Mouse (Mus musculus): ENCODE data around the gene Plch2. TPM values are rescaled to one million over a fixed set of nuclear protein-coding genes. Genes with fewer than 3 reads are reported as not detected.

The Plch2 gene
- polyA plus RNA-seq, 1 experiment from 2014 or later, result 11.1 TPM

DNA sequence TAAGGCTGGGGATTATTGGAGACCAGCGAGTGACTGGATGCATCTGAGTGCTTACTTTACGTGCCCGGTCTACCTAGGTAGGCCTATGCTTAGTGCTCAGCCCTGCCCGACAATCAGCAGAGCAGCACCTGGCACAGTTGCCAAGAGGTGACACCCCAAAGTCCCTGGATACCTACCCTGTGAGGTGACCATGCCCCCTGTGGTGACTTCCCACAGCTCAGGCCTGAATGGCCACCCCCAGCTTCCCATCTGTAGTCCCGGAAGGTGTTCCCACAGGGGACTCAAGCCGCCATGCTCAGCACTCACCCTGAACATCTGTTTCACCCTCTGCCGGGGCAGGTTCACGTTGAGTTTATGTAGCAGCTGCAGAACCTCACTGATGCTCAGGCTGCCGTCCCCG is 50.3 kb downstream of the Plch2 start:
- Histone ChIP-seq H3K4me2 (no peak overlapping the region), H3K36me3 (no peaks in the 10 kb centered on the region), H3K27ac (no peak overlapping the region), H3K9ac (no peak overlapping the region), H3K27me3 (no peaks in the 10 kb centered on the region), H3K4me1 (no peaks in the 10 kb centered on the region), H3K9me3 (no peaks in the 10 kb centered on the region), H3K4me3 (no peak overlapping the region)
- no peak for ATAC-seq (ENCODE audit: borderline replicate concordance, extremely low read depth, low FRiP score, low TSS enrichment)
- WGBS, result 48% methylated on average over 10 of the region's 10 CpGs

DNA sequence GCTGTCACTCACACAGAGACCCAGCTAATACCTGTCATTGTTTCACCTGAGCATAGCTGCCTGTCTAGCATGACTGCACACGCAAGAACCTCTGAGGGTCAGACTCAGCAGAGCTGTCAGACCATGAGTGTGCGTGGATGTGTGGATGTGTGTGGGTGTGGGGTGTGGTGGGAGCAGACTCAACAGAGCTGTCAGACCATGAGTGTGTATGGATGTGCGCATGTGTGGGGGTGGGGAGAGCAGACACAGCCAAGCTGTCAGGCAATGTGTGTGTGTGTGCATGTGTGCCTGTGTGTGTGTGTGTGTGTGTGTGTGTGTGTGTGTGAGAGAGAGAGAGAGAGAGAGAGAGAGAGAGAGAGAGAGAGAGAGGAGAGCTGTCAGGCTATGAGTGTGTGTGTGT is 51.3 kb downstream of the Plch2 start:
- Histone ChIP-seq H3K36me3 (no peaks in the 10 kb centered on the region), H3K4me1 (peaks cover 2% of the 10 kb centered on the region), H3K27ac (no peak overlapping the region), H3K9ac (no peak overlapping the region), H3K9me3 (no peaks in the 10 kb centered on the region), H3K27me3 (no peaks in the 10 kb centered on the region), H3K4me3 (no peak overlapping the region), H3K4me2 (no peak overlapping the region)
- no peak for ATAC-seq (ENCODE audit: borderline replicate concordance, extremely low read depth, low FRiP score, low TSS enrichment)
- 63% methylated on average over 3 of the region's 3 CpGs for WGBS

DNA sequence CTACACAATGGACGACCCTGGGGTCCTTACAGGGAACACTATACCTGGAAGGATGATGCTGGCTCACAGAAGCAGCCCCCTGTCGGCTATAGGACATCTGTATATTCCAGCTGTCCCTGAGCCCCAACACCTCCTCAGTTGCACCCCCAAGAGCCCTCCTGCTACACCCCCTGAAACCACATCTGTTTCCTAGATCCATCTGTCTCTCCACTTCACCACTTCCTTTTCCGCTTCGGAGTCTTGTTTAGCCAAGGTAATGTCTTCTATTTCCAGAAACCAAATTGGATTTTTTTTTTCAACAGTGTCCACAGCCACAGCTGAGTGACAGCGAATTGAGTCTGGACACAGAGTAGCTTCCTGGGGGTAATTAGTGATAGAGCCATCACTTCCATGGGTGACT is 57.2 kb downstream of the Plch2 start:
- Histone ChIP-seq H3K4me1 (peaks cover 12% of the 10 kb centered on the region), H3K27ac (no peak overlapping the region), H3K9me3 (no peaks in the 10 kb centered on the region), H3K4me2 (no peak overlapping the region), H3K9ac (no peak overlapping the region), H3K4me3 (no peak overlapping the region), H3K36me3 (no peaks in the 10 kb centered on the region), H3K27me3 (no peaks in the 10 kb centered on the region)
- WGBS, result 66% methylated on average over 5 of the region's 5 CpGs
- no peak for ATAC-seq (ENCODE audit: borderline replicate concordance, extremely low read depth, low FRiP score, low TSS enrichment)

DNA sequence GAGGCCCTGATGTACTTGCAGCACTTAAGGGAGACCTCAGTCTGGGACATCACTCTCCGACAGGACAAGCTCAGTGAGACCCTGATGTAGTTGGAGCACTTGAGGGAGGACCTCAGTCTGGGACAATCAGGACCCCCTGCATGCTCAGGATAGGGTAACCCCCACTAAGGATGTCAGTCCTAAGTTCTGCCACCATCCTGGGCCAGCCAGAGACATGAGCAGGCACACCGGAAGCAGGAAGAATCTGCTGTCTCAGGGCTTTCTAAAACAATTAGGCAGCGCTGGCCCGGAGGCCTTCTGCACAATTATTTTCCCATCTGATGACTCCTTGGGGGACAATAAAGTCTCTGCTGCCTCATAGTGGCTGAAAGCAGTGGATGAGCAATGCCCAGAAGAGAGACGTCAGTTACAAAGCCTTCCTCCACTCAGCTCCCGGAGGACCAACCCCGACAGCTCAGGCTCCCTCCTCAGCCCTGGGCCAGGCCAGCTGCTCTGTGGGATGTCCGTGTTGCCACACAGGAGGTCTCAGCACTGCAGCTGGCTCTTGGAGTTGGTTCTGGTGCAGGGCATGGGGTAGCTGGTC is 59.9 kb downstream of the Plch2 start:
- peaks cover 12% of the 10 kb centered on the region for H3K4me1 ChIP-seq
- no peak overlapping the region for H3K4me2 ChIP-seq
- no peaks in the 10 kb centered on the region for H3K27me3 ChIP-seq
- H3K9ac ChIP-seq, result no peak overlapping the region
- H3K27ac ChIP-seq, result no peak overlapping the region
- H3K9me3 ChIP-seq, result no peaks in the 10 kb centered on the region
- no peak overlapping the region for H3K4me3 ChIP-seq
- 38% methylated on average over 8 of the region's 8 CpGs for WGBS
- H3K36me3 ChIP-seq, result no peaks in the 10 kb centered on the region
- ATAC-seq (ENCODE audit: borderline replicate concordance, extremely low read depth, low FRiP score, low TSS enrichment), result peak; percentile 17; the same call in 1 of the 2 replicates

DNA sequence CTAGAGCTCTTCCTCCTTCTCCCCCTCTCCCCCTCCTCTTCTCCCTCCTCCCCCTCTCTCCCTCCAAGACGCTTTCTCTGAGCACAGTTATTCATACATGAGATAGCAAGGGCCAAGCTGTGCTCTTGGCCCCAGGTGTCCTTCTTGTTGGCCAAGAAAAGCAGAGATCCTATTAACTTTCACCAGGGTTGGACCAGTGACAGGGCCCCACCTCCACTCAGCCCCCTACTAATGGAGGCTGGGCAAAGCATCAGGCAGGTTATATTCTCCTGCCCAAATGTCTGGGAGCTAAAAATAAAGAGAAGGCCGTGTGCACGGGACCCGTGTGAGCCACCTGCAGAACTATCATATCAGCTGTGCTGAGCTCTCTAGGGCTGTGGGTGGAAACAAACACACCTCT is 61.7 kb downstream of the Plch2 start:
- no peak for ATAC-seq (ENCODE audit: borderline replicate concordance, extremely low read depth, low FRiP score, low TSS enrichment)
- 65% methylated on average over 4 of the region's 4 CpGs for WGBS
- no peaks in the 10 kb centered on the region for H3K9me3 ChIP-seq
- no peaks in the 10 kb centered on the region for H3K36me3 ChIP-seq
- H3K4me3 ChIP-seq, result no peak overlapping the region
- no peak overlapping the region for H3K4me2 ChIP-seq
- H3K27ac ChIP-seq, result no peak overlapping the region
- no peaks in the 10 kb centered on the region for H3K27me3 ChIP-seq
- no peak overlapping the region for H3K9ac ChIP-seq
- H3K4me1 ChIP-seq, result peaks cover 5% of the 10 kb centered on the region

DNA sequence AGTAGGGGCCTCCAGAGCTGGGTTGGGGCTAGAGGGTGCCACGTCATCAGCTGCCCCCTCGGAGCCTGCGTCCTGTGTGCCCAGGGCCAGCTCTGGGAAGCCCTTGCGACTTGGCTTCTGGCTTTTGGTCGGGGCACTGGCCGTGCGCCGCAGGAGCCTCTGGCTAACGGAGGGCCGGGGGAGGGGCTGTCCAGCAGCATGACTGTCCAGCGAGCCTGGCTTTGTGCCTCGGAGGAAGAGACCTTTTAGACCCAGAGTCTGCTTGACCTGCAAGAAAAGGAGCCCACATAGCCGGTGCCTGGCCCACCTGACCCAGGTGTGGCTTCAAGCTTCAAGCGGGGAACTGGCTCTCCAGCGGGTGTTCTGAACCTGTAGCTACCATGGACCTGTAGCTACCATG is 69.8 kb downstream of the Plch2 start:
- H3K9ac ChIP-seq, result no peak overlapping the region
- H3K27me3 ChIP-seq, result peaks cover 7% of the 10 kb centered on the region
- ATAC-seq (ENCODE audit: borderline replicate concordance, extremely low read depth, low FRiP score, low TSS enrichment), result no peak
- no peak overlapping the region for H3K27ac ChIP-seq
- WGBS, result 70% methylated on average over 15 of the region's 15 CpGs
- H3K4me1 ChIP-seq, result peaks cover 8% of the 10 kb centered on the region
- no peaks in the 10 kb centered on the region for H3K36me3 ChIP-seq
- H3K9me3 ChIP-seq, result no peaks in the 10 kb centered on the region
- no peak overlapping the region for H3K4me3 ChIP-seq
- H3K4me2 ChIP-seq, result no peak overlapping the region

DNA sequence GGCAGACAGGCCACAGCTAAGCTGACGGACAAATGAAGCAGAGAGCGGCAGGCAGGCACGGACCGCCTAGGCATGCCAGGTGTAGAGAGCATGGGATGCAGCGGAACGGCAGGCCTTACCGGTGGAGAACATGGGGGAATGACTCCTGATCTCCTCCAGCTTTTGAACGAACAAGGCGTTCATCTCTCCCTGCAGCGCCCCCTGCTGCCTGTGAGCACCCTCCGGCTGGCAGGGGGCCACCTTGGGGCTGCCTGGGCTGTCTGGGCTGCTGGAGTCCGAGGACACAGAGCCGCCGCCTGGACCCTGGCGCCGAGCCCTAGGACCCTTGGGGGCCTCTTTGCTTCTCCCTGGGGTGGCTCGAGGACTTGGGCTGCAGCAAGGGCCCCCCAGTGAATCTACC is 70.5 kb downstream of the Plch2 start:
- WGBS, result 14% methylated on average over 17 of the region's 17 CpGs
- Histone ChIP-seq H3K27me3 (peaks cover 7% of the 10 kb centered on the region), H3K9me3 (no peaks in the 10 kb centered on the region), H3K27ac (no peak overlapping the region), H3K4me2 (peak overlapping the region; percentile 29), H3K4me3 (no peak overlapping the region), H3K36me3 (0 out of 2 replicates have a peak, but pooled peaks cover 3% of the 10 kb centered on the region), H3K9ac (no peak overlapping the region), H3K4me1 (peaks cover 8% of the 10 kb centered on the region)
- no peak for ATAC-seq (ENCODE audit: borderline replicate concordance, extremely low read depth, low FRiP score, low TSS enrichment)

DNA sequence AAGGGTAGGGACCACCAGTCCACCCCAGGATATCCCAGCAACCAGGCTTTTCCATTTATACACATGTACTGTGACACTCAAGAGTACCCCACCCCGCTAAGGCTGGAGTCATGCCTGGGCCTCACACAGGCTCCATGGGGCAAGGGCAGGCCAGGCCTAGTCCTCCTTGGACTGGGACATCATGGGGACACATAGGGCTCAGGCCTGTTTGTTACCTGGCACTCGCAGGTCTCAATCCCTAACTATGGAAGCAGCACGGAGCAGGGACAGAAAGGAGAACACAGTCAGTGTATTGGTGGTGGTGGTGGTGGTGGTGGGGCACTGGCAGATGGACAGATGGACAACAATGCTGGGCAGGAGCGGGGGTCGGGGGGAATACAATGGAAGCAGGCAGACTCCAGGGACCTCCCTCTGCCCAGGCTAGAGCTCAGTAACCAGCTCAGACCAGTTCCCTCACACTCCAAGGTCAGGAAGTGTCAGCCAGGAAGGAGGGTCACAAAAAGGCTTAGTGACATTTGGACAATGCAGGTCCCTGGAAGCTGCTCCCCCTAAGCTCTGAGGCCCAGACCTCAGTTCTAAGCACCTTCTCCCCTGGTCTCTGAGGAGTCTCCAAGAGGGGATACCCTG is 71.3 kb downstream of the Plch2 start:
- H3K27ac ChIP-seq, result no peak overlapping the region
- no peaks in the 10 kb centered on the region for H3K9me3 ChIP-seq
- H3K4me2 ChIP-seq, result no peak overlapping the region
- 86% methylated on average over 5 of the region's 5 CpGs for WGBS
- H3K4me1 ChIP-seq, result peaks cover 8% of the 10 kb centered on the region
- peaks cover 7% of the 10 kb centered on the region for H3K27me3 ChIP-seq
- no peak overlapping the region for H3K4me3 ChIP-seq
- no peak for ATAC-seq (ENCODE audit: borderline replicate concordance, extremely low read depth, low FRiP score, low TSS enrichment)
- no peak overlapping the region for H3K9ac ChIP-seq
- peaks cover 11% of the 10 kb centered on the region for H3K36me3 ChIP-seq

DNA sequence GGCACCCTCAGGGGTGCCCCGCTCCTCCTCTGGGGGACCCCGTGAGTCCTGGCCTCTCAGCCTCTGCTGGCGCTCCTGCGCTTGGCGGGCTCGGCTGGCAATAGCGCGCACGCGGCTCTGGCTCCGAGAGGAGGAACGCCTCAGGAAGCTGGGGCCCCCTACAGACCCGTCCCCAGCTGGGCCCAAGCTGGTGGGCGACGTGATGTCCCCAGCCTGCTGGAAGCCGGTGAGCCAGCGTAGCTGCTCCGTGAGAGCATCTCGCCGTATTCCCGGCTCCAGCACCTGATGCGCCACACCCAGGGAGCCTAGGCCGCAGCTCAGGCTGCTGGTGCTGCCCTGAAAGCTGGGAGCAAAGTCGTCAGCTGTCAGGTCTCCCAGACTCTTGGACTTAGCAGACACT is 72.8 kb downstream of the Plch2 start:
- H3K9me3 ChIP-seq, result no peaks in the 10 kb centered on the region
- peaks cover 8% of the 10 kb centered on the region for H3K4me1 ChIP-seq
- no peak overlapping the region for H3K27ac ChIP-seq
- peaks cover 26% of the 10 kb centered on the region for H3K36me3 ChIP-seq
- H3K27me3 ChIP-seq, result peaks cover 7% of the 10 kb centered on the region
- no peak overlapping the region for H3K4me2 ChIP-seq
- no peak overlapping the region for H3K4me3 ChIP-seq
- 19% methylated on average over 24 of the region's 24 CpGs for WGBS
- ATAC-seq (ENCODE audit: borderline replicate concordance, extremely low read depth, low FRiP score, low TSS enrichment), result no peak
- no peak overlapping the region for H3K9ac ChIP-seq

DNA sequence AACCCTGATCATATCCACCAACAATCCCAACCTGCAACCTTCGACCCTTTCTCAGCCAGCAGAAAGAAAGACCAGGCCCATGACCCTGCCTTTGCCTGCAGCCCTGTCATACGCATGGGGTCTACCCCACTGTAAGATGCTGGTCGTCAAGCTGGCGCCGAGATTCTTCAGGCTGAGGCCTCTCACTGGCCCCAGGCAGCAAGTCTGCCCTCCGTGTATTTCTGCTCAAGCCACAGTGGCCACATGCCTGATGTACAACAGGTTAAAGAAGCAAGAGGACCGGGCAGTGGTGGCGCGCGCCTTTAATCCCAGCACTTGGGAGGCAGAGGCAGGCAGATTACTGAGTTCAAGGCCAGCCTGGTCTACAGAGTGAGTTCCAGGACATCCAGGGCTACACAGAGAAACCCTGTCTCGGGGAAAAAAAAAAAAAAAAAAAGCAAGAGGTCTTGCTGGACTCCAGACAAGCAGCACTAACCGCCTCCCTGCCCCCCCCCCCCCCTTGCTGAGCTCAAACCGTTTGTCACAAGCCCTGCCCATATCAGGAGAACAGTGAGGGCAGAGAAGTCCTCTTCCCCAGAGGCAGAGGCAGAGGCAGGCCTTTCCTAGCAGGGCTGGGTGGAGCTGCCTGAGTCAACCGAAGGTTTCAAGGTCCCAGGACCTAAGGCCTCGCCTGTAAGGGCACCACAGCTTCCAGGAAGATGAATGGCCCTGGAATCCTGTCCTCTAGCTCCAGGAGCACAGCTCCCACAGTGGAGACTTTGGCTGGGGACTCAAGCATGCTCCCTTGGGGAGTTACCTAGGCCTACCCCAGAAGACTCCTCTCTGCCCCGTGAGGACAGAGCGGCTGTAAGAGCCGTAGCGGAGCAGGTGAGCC is 74.1 kb downstream of the Plch2 start:
- ATAC-seq (ENCODE audit: borderline replicate concordance, extremely low read depth, low FRiP score, low TSS enrichment), result no peak
- peaks cover 7% of the 10 kb centered on the region for H3K27me3 ChIP-seq
- no peak overlapping the region for H3K4me2 ChIP-seq
- H3K9ac ChIP-seq, result no peak overlapping the region
- H3K9me3 ChIP-seq, result no peaks in the 10 kb centered on the region
- H3K4me1 ChIP-seq, result peaks cover 8% of the 10 kb centered on the region
- H3K4me3 ChIP-seq, result no peak overlapping the region
- WGBS, result 68% methylated on average over 18 of the region's 19 CpGs
- peaks cover 39% of the 10 kb centered on the region for H3K36me3 ChIP-seq
- H3K27ac ChIP-seq, result no peak overlapping the region; the same call in 1 of the 2 replicates

DNA sequence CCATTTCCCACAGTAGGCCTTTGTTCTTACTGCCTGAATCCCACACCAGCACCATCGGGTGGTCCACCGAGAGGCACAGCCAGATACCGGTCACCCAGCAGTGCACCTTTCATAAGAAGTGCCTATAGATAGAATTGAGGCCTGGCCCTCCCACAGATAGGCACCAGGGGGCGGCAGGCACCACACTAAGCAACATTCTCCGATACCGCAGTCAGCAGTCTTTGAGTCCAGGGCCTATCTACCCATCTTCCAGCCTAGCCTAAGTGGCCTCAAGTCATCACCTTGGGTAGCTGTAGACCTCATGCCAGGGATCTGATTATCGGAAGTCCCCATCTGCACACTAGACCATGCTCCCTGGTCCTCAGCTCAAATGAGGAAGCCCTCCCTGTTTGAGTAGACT is 75.1 kb downstream of the Plch2 start:
- Histone ChIP-seq H3K27me3 (peaks cover 7% of the 10 kb centered on the region), H3K9ac (no peak overlapping the region), H3K4me3 (no peak overlapping the region), H3K4me1 (peaks cover 8% of the 10 kb centered on the region), H3K9me3 (no peaks in the 10 kb centered on the region), H3K36me3 (peaks cover 48% of the 10 kb centered on the region), H3K27ac (peak overlapping the region; percentile 61; the same call in 1 of the 2 replicates), H3K4me2 (no peak overlapping the region)
- WGBS, result 33% methylated on average over 7 of the region's 7 CpGs
- ATAC-seq (ENCODE audit: borderline replicate concordance, extremely low read depth, low FRiP score, low TSS enrichment), result peak; percentile 20; the same call in 1 of the 2 replicates

DNA sequence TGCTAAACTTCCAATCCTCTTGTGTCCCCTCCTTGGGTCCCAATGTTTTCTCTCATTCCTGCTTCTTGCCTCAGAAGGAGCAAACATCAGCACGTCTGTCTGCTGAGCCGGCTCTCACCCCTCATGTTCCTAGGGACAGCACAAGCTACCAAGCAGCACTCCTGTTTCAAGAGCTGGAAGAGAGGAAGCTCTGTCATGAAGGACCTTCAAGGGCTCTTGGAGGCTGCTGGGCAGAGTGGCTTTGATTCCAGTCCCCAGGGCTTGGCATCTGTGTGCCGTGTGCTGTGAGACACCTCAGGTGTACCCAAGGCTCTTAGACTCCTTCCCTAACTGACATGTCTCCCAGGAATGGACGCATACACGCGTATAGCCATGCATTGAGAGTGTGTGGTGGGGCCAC is 75.5 kb downstream of the Plch2 start:
- peak overlapping the region; percentile 61; the same call in 1 of the 2 replicates for H3K27ac ChIP-seq
- H3K36me3 ChIP-seq, result peaks cover 53% of the 10 kb centered on the region
- H3K9me3 ChIP-seq, result no peaks in the 10 kb centered on the region
- peaks cover 7% of the 10 kb centered on the region for H3K27me3 ChIP-seq
- ATAC-seq (ENCODE audit: borderline replicate concordance, extremely low read depth, low FRiP score, low TSS enrichment), result 0 out of 2 replicates have a peak, but pooled peaks have one; percentile 9
- H3K4me1 ChIP-seq, result peaks cover 5% of the 10 kb centered on the region
- WGBS, result 66% methylated on average over 6 of the region's 6 CpGs
- H3K4me3 ChIP-seq, result no peak overlapping the region
- no peak overlapping the region for H3K4me2 ChIP-seq
- H3K9ac ChIP-seq, result no peak overlapping the region

Data from lung, embryonic 15.5 days (tissue).